Mouse (Mus musculus) bone marrow macrophage, adult 2 months (primary cell): ENCODE data around the gene Ulk4. TPM values are rescaled to one million over a fixed set of nuclear protein-coding genes. Genes with fewer than 3 reads are reported as not detected.

Experiments
- H3K27ac ChIP-seq: 2 replicates; pipeline ENCODE4 v1.5.1; 2012; ENCODE audit warnings: low read depth, low read length; ENCODE audit not compliant: insufficient read depth
- H3K4me1 ChIP-seq: 2 replicates; pipeline ENCODE4 v1.6.1; 2012; ENCODE audit warnings: low read length; ENCODE audit not compliant: control insufficient read depth, insufficient read depth
- H3K4me3 ChIP-seq: 2 replicates; pipeline ENCODE4 v1.5.1; 2012; ENCODE audit warnings: mild to moderate bottlenecking, low read length, moderate library complexity; ENCODE audit not compliant: insufficient read depth
- CTCF ChIP-seq: IDR thresholded peaks from 2 replicates; pipeline ENCODE4 v1.5.1; 2012; ENCODE audit warnings: low read depth, mild to moderate bottlenecking, low read length, moderate library complexity
- POLR2A ChIP-seq: IDR thresholded peaks from 2 replicates; pipeline ENCODE4 v1.6.1; 2012; ENCODE audit warnings: mild to moderate bottlenecking, low read depth, low read length, borderline replicate concordance
- polyA plus RNA-seq: library from polyadenylated mRNA; stranded (reverse); fragments of >200 nt; gene quantifications from 2 replicates; pipeline ENCODE4 v1.2.4, GENCODE M21; 2012; ENCODE audit not compliant: missing spikeins, insufficient read depth, insufficient read length

Ulk4 gene
- polyA plus RNA-seq, 1 experiment = 1.3 TPM

DNA sequence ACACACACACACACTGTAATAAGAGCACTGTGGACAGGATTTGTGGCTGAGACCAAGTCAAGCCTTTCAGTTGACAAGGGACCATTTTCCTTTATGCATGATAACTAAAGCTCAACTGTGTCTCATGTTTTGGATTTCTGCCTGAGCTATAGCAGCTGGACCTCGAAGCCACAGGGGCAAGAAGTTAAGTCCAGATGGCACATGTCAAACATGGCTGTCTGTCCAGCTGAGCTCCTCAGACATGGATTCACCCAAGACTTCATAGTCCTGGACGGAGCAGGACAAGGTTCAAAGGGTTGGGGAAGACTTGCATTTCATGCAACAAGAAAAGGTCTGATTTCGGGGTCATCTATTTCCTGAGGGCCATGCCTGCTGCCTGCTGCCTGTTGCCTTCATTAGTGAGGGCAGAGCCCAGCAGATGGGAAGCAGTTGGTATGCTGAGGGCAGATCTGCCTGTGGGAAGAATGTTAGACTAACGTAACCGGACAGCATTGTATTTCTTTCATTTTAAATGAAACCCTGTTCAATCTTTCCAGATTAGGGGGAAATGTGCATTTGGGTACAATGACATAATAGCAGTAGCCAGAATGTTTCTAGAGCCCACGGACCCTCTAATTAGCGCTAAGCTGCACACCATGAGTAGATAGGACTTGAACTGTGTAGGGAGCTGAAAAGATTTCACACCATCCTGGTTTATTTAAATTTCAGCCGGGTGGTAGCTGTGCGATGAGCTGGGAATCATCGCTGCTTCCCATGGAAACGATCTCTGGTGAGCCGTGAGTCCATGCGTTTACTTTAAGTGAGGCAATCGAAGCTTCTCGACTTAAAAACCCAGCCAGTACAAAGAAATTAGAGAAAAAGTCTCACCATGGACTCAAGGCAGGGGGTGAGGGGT, 286.9 kb downstream of the Ulk4 start:
- Histone ChIP-seq H3K4me3 (no peak overlapping the region), H3K27ac (no peak overlapping the region), H3K4me1 (no peaks in the 10 kb centered on the region)
- TF ChIP-seq CTCF = no peak
- TF ChIP-seq POLR2A = no peak

DNA sequence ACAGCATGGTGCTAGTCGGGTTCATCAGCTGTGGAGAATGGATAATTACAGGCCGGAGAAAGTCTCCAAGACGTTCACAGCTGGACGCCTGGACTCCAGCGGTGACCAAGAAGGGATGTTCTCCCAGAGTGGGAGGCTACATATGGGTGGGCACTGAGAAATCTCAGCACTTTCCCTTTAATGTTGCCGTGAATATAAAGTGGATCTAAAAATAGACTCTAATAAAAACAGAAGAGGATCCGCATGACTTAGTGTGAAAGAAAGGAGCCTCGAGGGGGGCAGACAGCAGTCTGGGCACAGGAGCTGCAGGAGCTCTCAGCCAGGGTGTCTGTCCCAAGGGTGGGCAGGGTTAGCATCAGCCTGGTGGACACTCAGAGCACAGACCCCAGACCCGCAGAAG, 288.9 kb downstream of the Ulk4 start:
- Histone ChIP-seq H3K4me1 (no peaks in the 10 kb centered on the region), H3K4me3 (no peak overlapping the region), H3K27ac (no peak overlapping the region)
- TF ChIP-seq CTCF (no peak), POLR2A (no peak)

DNA sequence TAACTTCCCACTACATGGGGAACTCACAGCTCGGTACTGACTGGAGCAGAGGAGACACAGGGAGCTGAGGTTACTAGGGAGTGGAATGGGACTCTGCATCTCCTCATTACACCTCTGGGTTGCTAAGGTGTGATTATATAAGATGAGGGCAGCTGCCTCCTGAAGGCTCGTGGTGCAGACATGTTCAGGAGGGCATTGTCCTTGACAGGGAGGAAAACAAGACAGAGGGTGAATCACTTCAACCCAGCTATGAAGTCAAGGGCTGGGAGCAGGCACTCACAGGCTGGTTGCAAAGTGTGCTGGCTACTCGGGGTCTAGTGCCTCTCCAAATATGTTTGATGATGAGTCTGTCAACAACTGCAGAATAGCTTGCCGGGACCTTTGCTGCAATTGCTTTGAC, 290.0 kb downstream of the Ulk4 start:
- no peak overlapping the region for H3K4me3 ChIP-seq
- no peak overlapping the region for H3K27ac ChIP-seq
- no peak for TF ChIP-seq CTCF
- no peak for TF ChIP-seq POLR2A
- no peaks in the 10 kb centered on the region for H3K4me1 ChIP-seq

DNA sequence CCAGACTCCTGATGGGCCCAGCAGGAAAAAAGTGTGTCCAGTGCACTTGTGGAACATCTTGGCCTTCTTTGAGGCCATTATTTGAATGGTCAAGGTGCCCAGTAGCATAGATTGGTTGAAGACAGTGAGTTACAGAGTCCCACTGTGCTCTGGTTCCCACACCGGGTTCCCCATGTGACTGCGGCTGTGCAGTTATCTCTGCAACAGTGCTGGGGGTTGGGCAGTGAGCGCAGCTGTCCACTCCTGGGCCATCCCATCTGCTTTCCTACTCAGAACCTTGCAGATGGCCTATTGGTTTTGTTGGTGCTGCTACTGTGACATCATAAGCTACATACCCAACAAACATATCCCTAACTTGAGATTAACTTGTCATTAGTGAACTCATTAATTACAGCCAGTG, 290.7 kb downstream of the Ulk4 start:
- no peak overlapping the region for H3K27ac ChIP-seq
- TF ChIP-seq CTCF (no peak), POLR2A (no peak)
- H3K4me3 ChIP-seq = no peak overlapping the region
- H3K4me1 ChIP-seq = no peaks in the 10 kb centered on the region

DNA sequence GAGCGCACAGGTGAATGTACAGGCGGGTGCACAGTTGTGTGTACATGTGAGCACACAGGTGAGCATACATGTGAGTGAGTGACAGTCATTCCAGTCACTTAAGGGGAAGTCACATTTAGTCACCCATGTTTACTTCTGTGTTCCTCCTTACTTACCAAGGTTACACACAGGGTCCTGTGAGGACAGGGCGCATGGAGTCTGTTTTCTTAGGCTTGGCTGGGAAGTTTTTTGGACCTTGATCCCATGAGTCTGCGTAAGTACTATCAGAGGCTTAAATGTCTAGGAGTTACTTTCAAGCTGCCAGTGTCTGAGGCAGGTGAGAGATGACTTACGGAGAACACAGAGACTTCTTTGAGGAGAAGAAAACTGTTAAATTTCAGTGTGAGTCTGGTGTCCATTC, 291.5 kb downstream of the Ulk4 start:
- no peak overlapping the region for H3K27ac ChIP-seq
- no peaks in the 10 kb centered on the region for H3K4me1 ChIP-seq
- H3K4me3 ChIP-seq = no peak overlapping the region
- no peak for TF ChIP-seq CTCF
- no peak for TF ChIP-seq POLR2A

DNA sequence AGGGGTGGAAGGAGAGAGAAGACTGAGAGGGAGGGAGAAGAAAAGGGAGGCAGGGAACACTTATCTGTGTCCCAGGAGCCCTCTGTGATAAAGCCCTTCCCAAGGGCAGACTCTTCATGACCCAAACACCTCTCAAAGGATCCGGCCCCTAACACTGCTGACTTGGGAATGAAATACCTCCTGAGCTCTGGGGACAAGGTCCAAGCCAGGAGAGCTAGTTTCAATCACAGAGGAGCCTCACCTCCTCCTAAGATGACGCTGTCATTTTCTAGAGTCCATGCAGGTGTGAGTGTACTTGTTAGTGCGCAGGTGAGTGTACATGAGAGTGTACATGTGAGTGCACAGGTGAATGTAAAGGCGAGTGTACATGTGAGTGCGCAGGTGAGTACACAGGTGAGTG, 292.0 kb downstream of the Ulk4 start:
- TF ChIP-seq POLR2A (no peak), CTCF (no peak)
- Histone ChIP-seq H3K4me3 (no peak overlapping the region), H3K4me1 (no peaks in the 10 kb centered on the region), H3K27ac (no peak overlapping the region)

DNA sequence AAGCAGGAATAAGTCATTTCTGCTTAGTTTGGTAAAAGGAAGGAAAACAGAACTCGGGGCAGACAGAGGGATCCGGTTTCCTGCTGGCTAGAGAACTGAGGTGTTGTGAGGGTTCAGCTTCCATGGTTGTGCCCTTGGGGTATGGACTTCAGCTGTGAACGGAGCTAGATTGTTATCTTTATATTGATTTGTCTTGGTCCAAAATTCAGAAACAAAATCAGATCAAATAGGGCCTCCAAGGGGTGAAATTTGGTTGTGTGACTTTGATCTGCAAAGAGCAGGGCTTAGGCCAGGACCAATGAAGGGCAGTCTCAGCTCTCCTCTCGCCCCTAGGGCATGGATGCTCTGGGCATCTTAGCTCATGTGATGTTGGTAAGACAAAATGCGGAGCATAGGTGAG, 292.5 kb downstream of the Ulk4 start:
- H3K27ac ChIP-seq = no peak overlapping the region
- no peak overlapping the region for H3K4me3 ChIP-seq
- H3K4me1 ChIP-seq = no peaks in the 10 kb centered on the region
- TF ChIP-seq CTCF (no peak), POLR2A (no peak)

DNA sequence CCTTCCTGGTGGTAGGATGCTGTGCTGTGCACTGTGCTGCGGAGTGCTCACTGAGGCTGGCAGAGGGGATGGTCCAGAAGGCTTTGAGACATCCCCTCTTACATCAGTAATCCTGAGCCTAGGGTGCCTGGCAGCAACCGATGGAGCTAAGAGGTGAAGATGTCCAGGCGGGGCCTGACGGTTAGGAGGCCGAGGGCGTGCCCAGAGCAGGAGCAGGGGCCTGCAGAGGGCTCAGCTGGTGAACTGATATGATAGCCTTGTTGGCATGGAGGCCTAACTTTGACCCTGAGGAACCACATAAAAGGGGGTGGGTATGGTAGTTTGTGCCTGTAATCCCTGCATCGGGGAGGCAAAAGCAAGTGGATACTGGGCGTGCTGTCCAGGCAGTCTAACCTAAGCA, 293.1 kb downstream of the Ulk4 start:
- no peak for TF ChIP-seq CTCF
- no peak for TF ChIP-seq POLR2A
- H3K4me3 ChIP-seq = no peak overlapping the region
- no peaks in the 10 kb centered on the region for H3K4me1 ChIP-seq

DNA sequence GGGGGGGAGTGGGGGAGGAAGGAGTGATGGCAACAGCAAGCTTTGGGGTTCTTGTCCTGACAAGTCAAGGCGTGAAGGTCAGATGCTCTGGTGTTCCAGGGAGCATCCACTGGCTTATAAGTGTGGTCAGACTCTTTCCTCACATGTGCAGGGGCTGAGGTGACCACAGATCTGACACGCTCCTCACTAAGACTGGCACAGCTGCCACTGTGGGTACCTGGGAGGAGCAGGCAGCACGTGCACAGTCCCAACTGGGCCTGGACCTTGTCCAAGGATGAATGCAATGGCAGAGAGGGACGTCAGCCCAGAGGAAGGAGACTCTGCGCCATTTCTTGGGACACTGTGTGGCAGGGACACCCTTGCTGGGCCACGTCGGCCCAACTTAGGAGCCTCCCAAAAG, 295.2 kb downstream of the Ulk4 start:
- Histone ChIP-seq H3K27ac (no peak overlapping the region), H3K4me1 (no peaks in the 10 kb centered on the region), H3K4me3 (no peak overlapping the region)
- no peak for TF ChIP-seq POLR2A
- no peak for TF ChIP-seq CTCF

More for the DNA sequence above, 293.1 kb downstream of the Ulk4 start:
- H3K27ac ChIP-seq = no peak overlapping the region

DNA sequence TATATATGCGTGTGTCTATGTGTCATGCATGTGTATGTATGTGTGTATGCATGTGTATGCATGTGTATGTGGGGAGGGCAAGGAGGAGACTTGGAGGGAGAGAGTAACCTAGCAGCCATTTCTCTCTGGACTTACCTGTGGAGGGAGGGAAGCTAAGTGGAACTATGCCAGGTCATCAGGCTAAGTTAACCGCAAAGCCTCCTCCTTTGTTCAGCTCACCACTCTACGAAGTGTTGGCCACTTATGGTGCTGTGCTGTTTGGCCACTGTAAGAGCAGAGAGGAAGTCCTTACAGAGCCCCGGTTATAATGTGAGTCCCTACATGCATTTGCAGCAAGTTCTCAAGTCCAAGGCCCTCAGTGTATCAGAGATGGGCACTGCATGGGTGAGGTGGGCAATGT, 300.1 kb downstream of the Ulk4 start:
- Histone ChIP-seq H3K4me3 (no peak overlapping the region), H3K27ac (no peak overlapping the region), H3K4me1 (no peaks in the 10 kb centered on the region)
- TF ChIP-seq POLR2A (no peak), CTCF (no peak)
